Mouse (Mus musculus) heart, postnatal 0 days (tissue): ENCODE measurements around the gene Inha. TPM values are rescaled to one million over a fixed set of nuclear protein-coding genes. Genes with fewer than 3 reads are reported as not detected.

Source experiments
- ATAC-seq: fragments of 200-750 bp; cut with Nextera tagmentation; 2 replicates; pipeline ENCODE4 v1.8.0; 2017; ENCODE audit warnings: low read depth, moderate number of reproducible peaks, moderate library complexity; ENCODE audit not compliant: insufficient read depth
- DNase-seq: peaks from one replicate; pipeline ENCODE4 v3.0.0-alpha.2; 2016; ENCODE audit warnings: low spot score
- H3K27ac ChIP-seq: fragments of 300-500 bp; sonication (generic); 2 replicates; pipeline ENCODE4 v1.5.1; 2014; ENCODE audit warnings: low read depth, mild to moderate bottlenecking
- H3K27me3 ChIP-seq: fragments of 300-500 bp; sonication (generic); 2 replicates; pipeline ENCODE4 v1.6.1; 2014; ENCODE audit warnings: low read length, mixed read lengths; ENCODE audit not compliant: control insufficient read depth, insufficient read depth
- H3K36me3 ChIP-seq: fragments of 300-500 bp; sonication (generic); replicated peaks from 2 replicates; pipeline ENCODE4 v1.6.1; 2014; ENCODE audit warnings: low read length, mixed read lengths; ENCODE audit not compliant: control insufficient read depth, insufficient read depth
- H3K4me1 ChIP-seq: fragments of 300-500 bp; sonication (generic); 2 replicates; pipeline ENCODE4 v1.6.1; 2014; ENCODE audit warnings: antibody characterized with exemption; ENCODE audit not compliant: control insufficient read depth, insufficient read depth
- H3K4me2 ChIP-seq: fragments of 300-500 bp; sonication (generic); 2 replicates; pipeline ENCODE4 v1.6.1; 2014; ENCODE audit warnings: low read depth, mild to moderate bottlenecking, low read length, moderate library complexity
- H3K4me3 ChIP-seq: fragments of 300-500 bp; sonication (generic); 2 replicates; pipeline ENCODE4 v1.5.1; 2014; ENCODE audit warnings: low read depth, low read length
- H3K9ac ChIP-seq: fragments of 300-500 bp; sonication (generic); replicated peaks from 2 replicates; pipeline ENCODE4 v1.6.1; 2014; ENCODE audit warnings: low read depth, low read length, mixed read lengths
- H3K9me3 ChIP-seq: fragments of 300-500 bp; sonication (generic); replicated peaks from 2 replicates; pipeline ENCODE4 v1.6.1; 2016; ENCODE audit warnings: low read length; ENCODE audit not compliant: control insufficient read depth
- CTCF ChIP-seq: IDR thresholded peaks from 2 replicates; pipeline ENCODE4 v1.5.1; 2016; ENCODE audit warnings: antibody characterized with exemption, control low read depth, low read depth
- EP300 ChIP-seq: IDR thresholded peaks from 2 replicates; pipeline ENCODE4 v1.6.1; 2016; ENCODE audit warnings: antibody characterized with exemption, low read depth
- WGBS: fragments of 180-500 bp; shearing (Covaris S2); extraction: QIAGEN DNeasy Blood & Tissue Kit; methylation state at CpG from one replicate; pipeline ENCODE4 v1.1.7; 2014; 5-methylcytosine and 5-hydroxymethylcytosine counted together
- polyA plus RNA-seq: library from polyadenylated mRNA; unstranded; fragments of >200 nt; fragmentation: Nextera tagmentation; extraction: Ambion mirVana; gene quantifications from 2 replicates; pipeline ENCODE4 v1.2.1, GENCODE M21; 2015
- total RNA-seq: library from RNA; depleted of rRNA; stranded (reverse); fragments of >200 nt; gene quantifications from 2 replicates; pipeline ENCODE4 v1.2.3, GENCODE M21; 2014; ENCODE audit warnings: low replicate concordance; rRNA removed

Inha gene
- total RNA-seq (5.7 and 8.2 TPM in 2 replicates), polyA plus RNA-seq (6.4 and 7.3 TPM in 2 replicates)

GRCm38 (mm10) chr1:75507006-75507405, at the start of gene Inha:
TSS of gene Inha (plus strand) at chr1:75507077.
- H3K27me3 ChIP-seq: no peaks in the 10 kb centered on the region
- H3K36me3 ChIP-seq: peaks cover 13% of the 10 kb centered on the region
- peak within 1 kb of the TSS; percentile 90 for H3K4me2 ChIP-seq
- DNase-seq (no peak), ATAC-seq (no peak)
- 17% methylated on average over 10 of the region's 10 CpGs for WGBS
- H3K9ac ChIP-seq: peak within 1 kb of the TSS; percentile 97
- TF ChIP-seq CTCF: no peak
- TF ChIP-seq EP300: no peak
- H3K4me3 ChIP-seq: peak within 1 kb of the TSS; percentile 82
- peak within 1 kb of the TSS; percentile 98 for H3K27ac ChIP-seq
- no peaks in the 10 kb centered on the region for H3K9me3 ChIP-seq
- peaks cover 61% of the 10 kb centered on the region for H3K4me1 ChIP-seq

DNA sequence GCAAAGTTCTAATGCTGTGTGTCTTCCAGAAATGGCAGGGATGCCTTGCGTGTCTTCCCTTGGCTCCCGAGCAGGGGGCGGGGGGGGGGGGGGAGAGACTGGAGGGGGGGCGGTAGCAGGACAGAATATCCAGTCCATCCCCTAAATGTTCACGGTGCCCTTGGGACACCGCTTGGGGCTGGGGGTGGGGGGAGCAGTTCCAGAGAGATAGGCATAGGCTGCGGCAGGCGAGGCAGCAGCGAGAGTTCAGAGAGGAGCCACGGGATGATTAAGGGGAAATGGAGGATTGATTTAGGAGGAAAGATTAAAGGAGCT, 49.2 kb upstream of the Inha start:
- no peaks in the 10 kb centered on the region for H3K36me3 ChIP-seq
- H3K4me1 ChIP-seq: peaks cover 6% of the 10 kb centered on the region
- peak overlapping the region; percentile 57 for H3K4me2 ChIP-seq
- H3K9me3 ChIP-seq: no peaks in the 10 kb centered on the region
- ATAC-seq (no peak), DNase-seq (no peak)
- no peak overlapping the region for H3K4me3 ChIP-seq
- 3% methylated on average over 9 of the region's 10 CpGs for WGBS
- TF ChIP-seq CTCF (no peak), EP300 (no peak)
- H3K27ac ChIP-seq: no peak overlapping the region
- H3K9ac ChIP-seq: no peak overlapping the region
- peaks cover 42% of the 10 kb centered on the region for H3K27me3 ChIP-seq

DNA sequence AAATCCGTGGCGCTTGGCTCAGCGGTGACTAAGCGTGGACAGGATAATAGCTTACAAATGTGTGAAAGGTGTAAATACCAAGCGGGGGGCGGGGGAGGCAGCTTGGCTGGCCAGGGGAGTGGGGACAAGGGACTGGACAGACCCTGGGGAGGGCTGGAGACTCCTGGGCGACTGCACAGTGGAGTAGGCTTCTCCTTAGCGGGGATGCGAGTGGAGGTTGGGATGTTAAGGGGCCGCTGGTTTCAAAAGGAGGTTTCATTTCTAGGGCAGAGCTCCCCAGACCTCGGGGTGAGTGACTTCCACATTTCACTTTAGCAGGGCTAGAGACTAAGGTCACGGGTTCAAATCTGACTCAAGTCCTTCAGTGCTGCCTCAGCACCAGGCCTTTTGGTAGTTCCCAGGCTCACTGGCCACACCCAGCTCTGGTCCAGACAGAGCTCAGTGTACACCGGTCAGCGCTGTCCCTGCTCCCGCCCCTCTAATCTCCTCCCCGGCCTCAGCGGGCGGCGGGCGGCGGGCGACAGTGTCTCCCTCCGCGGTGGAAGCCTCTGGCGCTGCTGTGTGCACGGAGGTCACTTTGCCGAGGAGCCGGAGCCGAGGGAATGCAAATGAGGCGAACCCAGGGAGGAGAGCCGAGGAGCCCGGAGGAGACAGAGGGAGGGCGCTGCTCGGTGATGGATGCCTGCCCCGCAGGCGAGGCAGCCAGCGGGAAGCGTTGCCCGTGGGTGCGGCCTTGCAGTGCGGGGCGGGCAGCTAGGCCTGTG, 48.7 kb upstream of the Inha start:
- no peak overlapping the region; the same call in 1 of the 2 replicates for H3K9ac ChIP-seq
- DNase-seq (no peak), ATAC-seq (peak; percentile 59)
- no peaks in the 10 kb centered on the region for H3K36me3 ChIP-seq
- H3K9me3 ChIP-seq: no peaks in the 10 kb centered on the region
- no peak for TF ChIP-seq CTCF
- no peak for TF ChIP-seq EP300
- H3K27ac ChIP-seq: peak overlapping the region; percentile 5; the same call in 1 of the 2 replicates
- H3K4me3 ChIP-seq: peak overlapping the region; percentile 32
- H3K4me2 ChIP-seq: peak overlapping the region; percentile 57
- 2% methylated on average over 42 of the region's 42 CpGs for WGBS
- peaks cover 36% of the 10 kb centered on the region for H3K27me3 ChIP-seq
- H3K4me1 ChIP-seq: peaks cover 6% of the 10 kb centered on the region

- Histone ChIP-seq H3K4me2 (peak overlapping the region; percentile 57), H3K36me3 (no peaks in the 10 kb centered on the region), H3K4me1 (peaks cover 6% of the 10 kb centered on the region), H3K27ac (peak overlapping the region; percentile 20; the same call in 1 of the 2 replicates), H3K4me3 (peak overlapping the region; percentile 32), H3K9ac (no peak overlapping the region), H3K27me3 (peaks cover 36% of the 10 kb centered on the region), H3K9me3 (no peaks in the 10 kb centered on the region)
- ATAC-seq (peak; percentile 4; the same call in 1 of the 2 replicates), DNase-seq (no peak)
- TF ChIP-seq CTCF: no peak
- TF ChIP-seq EP300: no peak
- WGBS: 10% methylated on average over 23 of the region's 23 CpGs
These were observed 47.8 kb upstream of the Inha start for GRCm38 (mm10) chr1:75458789-75459684.

DNA sequence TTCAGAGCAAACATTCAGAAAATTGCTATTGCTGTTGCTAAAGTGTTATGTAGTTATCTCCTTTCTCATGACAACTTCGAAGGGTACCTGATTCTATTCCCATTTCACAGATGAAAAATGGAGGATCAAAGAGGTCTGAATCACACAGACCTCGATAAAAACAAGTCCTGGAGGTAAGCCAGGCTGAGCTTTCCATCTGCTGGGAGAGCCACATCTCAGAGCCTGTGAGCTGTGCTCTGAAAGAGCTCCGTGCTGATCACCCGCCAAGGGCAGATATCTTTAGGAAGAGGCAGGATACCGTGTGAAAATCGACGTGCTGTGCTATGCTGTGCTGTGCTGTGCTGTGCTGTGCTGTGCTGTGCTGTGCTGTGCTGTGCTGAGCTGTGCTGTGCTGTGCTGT, 46.6 kb upstream of the Inha start:
- TF ChIP-seq EP300 (no peak), CTCF (no peak)
- 33% methylated on average over 7 of the region's 7 CpGs for WGBS
- Histone ChIP-seq H3K4me3 (no peak overlapping the region), H3K27ac (no peak overlapping the region), H3K9ac (no peak overlapping the region), H3K9me3 (no peaks in the 10 kb centered on the region), H3K36me3 (no peaks in the 10 kb centered on the region), H3K4me1 (peaks cover 6% of the 10 kb centered on the region), H3K27me3 (peaks cover 38% of the 10 kb centered on the region), H3K4me2 (no peak overlapping the region)
- no peak for ATAC-seq
- DNase-seq: no peak
